Mouse (Mus musculus) layer of hippocampus, adult 8-10 months (tissue): ENCODE results near the gene Rpusd3. TPM values are rescaled to one million over a fixed set of nuclear protein-coding genes. Genes with fewer than 3 reads are reported as not detected.

Experiments used
- DNase-seq, 2 experiments: peaks; one replicate each; pipeline ENCODE4 v3.0.0; 2022; ENCODE audit warnings: low spot score in 2 of 2
- total RNA-seq, 4 experiments: library from RNA; stranded (reverse); gene quantifications; 2 replicates each; pipeline ENCODE4 v1.2.4; 2022

The Rpusd3 gene
- total RNA-seq: 10 to 100 TPM; 27.4 to 39.1 (median 35.2) TPM

GRCm38 (mm10) chr6:113419199-113419587 lies at the start of gene Rpusd3:
Rpusd3 (minus strand) TSS chr6:113419340.
- DNase-seq: peak; percentile 94 to 97

- no peak for DNase-seq
Measured at GRCm38 (mm10) chr6:113468512-113468911, 49.4 kb upstream of the Rpusd3 start.

- DNase-seq: no peak
Measured at GRCm38 (mm10) chr6:113465602-113466001, 46.5 kb upstream of the Rpusd3 start.

- DNase-seq: no peak
Measured at GRCm38 (mm10) chr6:113464040-113464439, 44.9 kb upstream of the Rpusd3 start.

GRCm38 (mm10) chr6:113458635-113459034 lies 39.5 kb upstream of the Rpusd3 start:
- no peak for DNase-seq

- DNase-seq: no peak
Measured at GRCm38 (mm10) chr6:113457952-113458534, 38.9 kb upstream of the Rpusd3 start, which contains the start of gene Il17re. Il17re (plus strand) TSS chr6:113458484.

- DNase-seq: no peak
Measured at GRCm38 (mm10) chr6:113455007-113455406, 35.9 kb upstream of the Rpusd3 start.

- DNase-seq: no peak
Measured at GRCm38 (mm10) chr6:113451839-113452238, 32.7 kb upstream of the Rpusd3 start.

- no peak for DNase-seq
Measured at GRCm38 (mm10) chr6:113447639-113448038, 28.5 kb upstream of the Rpusd3 start.

- no peak for DNase-seq
Measured at GRCm38 (mm10) chr6:113444207-113444965, 25.2 kb upstream of the Rpusd3 start.

GRCm38 (mm10) chr6:113443091-113443490 lies 24.0 kb upstream of the Rpusd3 start:
- no peak for DNase-seq

- peak; percentile 85 to 88 for DNase-seq
Measured at GRCm38 (mm10) chr6:113442442-113443090, 23.4 kb upstream of the Rpusd3 start, which contains the start of gene Jagn1. Jagn1 (plus strand) TSS chr6:113442569.

- DNase-seq: no peak
Measured at GRCm38 (mm10) chr6:113442087-113442441, 22.9 kb upstream of the Rpusd3 start.

GRCm38 (mm10) chr6:113441147-113441680 lies 22.1 kb upstream of the Rpusd3 start:
- DNase-seq: peak in 1 of 2 experiments; percentile 72

- DNase-seq: no peak
Measured at GRCm38 (mm10) chr6:113440686-113441085, 21.5 kb upstream of the Rpusd3 start.

GRCm38 (mm10) chr6:113438721-113439430 lies 19.7 kb upstream of the Rpusd3 start:
- DNase-seq: no peak

- DNase-seq: no peak
Measured at GRCm38 (mm10) chr6:113437135-113437534, 18.0 kb upstream of the Rpusd3 start.

GRCm38 (mm10) chr6:113435664-113436205 lies 16.6 kb upstream of the Rpusd3 start, which contains the start of gene Cidec:
Cidec (minus strand) TSS chr6:113435760.
- DNase-seq: no peak

GRCm38 (mm10) chr6:113434691-113435090 lies 15.6 kb upstream of the Rpusd3 start:
- DNase-seq: no peak

GRCm38 (mm10) chr6:113433661-113434060 lies 14.5 kb upstream of the Rpusd3 start:
- no peak for DNase-seq

- no peak for DNase-seq
Measured at GRCm38 (mm10) chr6:113431801-113432200, 12.7 kb upstream of the Rpusd3 start.
